Mouse (Mus musculus) kidney, postnatal 10 days (tissue): Measurements from ENCODE around the gene Spint2.
"Not testable (repeated sequence)": the region's sequence is repeated elsewhere in the genome, so short reads cannot be mapped to it uniquely, and the experiment has no call there.

ENCODE experiments used
- DNase-seq: peaks from one replicate; pipeline ENCODE4 v3.0.0; 2021; ENCODE audit warnings: mixed read lengths

Gene Spint2

DNA sequence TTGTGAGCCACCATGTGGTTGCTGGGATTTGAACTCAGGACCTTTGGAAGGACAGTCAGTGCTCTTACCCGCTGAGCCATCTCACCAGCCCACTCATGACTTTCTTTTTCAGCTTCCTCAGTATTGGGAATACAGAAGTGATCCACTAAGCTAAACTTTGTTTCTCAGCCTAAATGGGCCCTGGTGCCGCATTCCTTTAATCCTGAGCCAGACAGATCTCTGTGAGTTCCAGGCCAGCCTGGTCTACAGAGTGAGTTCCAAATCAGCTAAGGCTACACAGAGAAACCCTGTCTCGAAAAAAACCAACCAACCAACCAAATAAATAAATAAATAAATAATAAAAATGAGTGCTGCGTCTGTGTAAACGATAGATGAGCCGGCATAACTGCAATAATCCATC lies 44.1 kb downstream of the Spint2 start:
- DNase-seq: not testable (repeated sequence)

DNA sequence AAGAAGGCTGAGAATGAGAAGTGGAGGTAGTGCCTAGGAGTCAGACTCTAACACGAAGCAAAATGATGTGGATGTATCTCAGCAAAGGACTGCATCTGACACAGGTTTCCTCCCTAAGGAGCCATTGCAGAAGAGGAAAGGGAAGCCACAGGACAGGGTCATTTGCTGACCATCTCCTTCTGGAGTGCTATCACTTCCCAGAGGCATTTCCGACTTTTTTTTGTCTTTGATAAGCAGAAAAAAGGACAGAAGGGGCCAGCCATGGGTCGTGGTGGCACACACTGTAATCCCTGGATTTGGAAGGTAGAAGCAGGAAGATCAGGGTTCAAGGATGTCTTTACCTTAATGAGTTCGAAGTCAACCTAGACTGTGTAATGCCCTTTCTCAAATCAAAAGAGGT lies 45.1 kb downstream of the Spint2 start:
- DNase-seq: no peak

DNA sequence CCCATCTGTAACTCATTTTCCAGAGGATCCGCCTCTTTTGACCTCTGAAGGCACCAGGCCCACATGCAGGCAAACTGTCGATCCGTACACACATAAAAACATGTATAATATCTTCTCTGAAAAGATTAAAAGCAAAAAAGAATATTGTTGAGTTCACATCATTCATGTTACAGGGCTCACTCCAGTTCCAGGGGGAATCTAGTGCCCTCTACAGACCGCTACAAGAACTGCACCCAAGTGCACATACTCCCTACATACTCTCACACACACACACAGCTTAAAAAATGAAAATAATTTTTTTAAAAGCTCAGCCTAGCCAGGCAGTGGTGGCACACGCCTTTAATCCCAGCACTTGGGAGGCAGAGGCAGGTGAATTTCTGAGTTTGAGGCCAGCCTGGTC lies 47.1 kb downstream of the Spint2 start:
- DNase-seq: no peak

DNA sequence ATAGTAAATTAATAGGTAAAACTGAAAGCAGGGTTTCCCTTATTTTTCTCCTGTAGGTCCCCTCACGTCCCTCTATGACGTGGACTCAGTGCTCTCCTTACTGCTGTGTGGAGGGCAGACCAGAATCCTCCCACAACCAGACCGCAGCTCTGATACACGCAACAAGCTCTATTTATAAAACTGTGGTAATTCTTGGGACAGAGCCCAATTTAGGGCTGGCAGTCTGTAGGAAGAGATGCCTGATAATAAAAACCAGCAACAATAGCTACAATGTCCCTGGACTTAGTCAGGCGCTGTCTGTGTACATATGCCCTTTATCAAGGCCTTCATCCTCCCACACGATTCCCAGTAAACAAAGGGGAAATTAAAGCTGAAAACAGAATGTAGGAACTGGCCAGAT lies 48.0 kb downstream of the Spint2 start:
- no peak for DNase-seq

DNA sequence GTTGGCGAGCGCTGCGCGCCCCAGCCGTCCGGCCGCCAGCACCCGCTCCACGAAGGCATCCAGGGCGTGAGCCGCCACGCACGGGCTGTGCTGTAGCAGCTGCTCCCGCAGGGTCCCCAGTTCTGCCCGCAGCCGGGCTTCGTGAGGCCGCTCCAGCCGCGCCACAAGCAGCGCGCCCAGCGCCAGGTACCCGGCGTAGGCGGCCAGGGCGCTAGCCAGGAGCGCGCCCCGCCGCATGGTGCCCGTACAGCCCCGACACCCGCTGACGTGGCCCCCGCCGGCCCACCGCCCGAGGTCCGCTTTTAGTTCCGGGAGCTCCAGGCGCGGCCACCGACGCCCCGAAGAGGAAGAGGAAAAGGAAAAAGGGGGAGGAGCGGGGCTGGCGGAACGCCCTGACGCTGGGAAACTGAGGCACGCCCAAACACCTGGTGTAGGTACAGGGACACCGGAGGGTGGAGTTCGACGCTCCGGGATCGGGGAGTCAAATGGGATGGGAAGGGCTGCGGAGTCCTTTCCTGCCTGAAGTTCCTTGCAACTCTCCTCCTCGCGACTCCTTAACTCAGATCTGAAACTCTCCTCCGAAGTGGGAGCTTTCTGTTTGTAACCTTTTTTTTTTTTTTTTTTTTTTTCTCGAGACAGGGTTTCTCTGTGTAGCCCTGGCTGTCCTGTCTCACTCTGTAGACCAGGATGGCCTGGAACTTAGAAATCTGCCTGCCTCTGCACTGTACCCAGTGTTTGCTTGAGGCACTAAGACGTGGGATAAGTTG lies 49.3 kb downstream of the Spint2 start, which contains the start of gene Kcnk6:
TSS of gene Kcnk6 (minus strand) at position 269 of the 767 bp plus-strand sequence.
- DNase-seq: peak; percentile 72

DNA sequence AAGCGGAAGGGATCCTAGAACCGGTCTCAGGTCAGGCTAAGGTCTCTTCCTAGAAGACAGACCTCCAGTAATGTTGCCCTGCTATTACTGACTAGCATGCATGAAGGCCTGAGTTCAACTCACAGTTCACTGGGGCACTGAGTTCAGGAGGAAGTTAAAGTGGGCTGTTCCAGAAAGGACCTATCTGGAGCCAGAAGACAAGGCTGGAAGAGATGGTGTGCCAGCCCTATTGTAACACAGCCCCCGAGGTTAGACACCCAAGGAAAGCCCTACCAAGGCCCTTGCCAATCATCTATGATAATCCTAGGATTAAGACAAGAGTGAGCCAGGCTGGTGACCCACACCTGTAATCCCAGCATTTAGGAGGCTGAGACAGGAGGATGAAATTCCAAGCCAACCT lies 50.2 kb downstream of the Spint2 start:
- DNase-seq: no peak

DNA sequence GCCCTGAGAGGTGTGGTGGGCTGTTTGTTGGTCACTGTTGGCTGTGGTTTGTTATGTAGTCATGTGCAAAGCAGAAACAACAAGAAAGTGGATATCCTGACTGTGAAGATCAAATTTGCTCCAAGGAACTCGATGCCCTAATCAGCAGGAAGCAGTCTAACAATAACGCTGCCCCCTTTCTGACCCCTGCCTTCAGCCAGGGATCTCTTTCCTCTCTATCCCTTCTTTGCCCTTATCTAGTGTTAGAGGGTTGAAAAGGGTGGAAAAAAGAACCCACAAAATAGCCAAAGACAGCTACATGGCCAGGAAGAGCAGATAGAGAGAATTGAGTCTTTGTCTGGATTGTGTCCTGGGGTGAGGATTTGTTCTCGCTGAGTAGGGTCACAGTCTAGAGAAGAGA lies 51.2 kb downstream of the Spint2 start:
- DNase-seq: no peak

DNA sequence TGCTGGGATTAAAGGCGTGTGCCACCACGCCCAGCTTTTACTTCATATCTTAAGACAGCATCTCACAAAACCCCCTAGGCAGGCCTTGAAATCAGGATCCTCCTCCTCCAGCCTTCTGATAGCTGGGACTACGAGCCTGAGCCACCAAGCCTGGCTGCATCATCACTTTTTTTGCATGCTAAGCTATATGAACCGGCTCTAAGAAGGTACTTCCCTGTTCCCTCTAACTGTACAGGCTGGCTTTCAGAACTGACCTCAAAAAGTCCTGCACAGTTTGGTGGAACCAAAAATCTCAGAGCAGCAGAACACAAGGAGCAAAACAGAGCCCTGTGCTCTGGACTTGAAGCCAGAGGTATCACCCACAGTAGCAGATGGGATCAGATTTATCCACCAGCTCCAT lies 53.5 kb downstream of the Spint2 start:
- DNase-seq: no peak

DNA sequence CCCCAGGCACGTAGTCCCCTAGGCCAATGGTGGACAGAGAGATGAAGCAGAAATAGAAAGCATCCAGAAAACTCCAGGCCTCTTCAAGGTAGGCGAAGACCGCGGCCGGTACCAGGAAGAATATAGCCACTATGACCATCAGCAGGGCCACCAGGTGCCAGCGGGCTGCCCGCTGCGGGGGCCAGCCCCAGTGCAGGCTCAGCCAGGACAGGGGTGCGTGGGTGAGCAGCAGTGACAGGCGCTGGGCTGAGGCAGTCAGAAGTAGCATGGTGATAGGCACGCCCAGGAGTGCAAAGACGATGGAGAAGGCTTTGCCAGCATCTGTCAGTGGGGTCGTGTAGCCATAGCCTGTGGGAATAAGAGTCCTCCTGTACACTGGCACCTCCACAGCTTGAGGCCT lies 56.2 kb downstream of the Spint2 start:
- DNase-seq: no peak

DNA sequence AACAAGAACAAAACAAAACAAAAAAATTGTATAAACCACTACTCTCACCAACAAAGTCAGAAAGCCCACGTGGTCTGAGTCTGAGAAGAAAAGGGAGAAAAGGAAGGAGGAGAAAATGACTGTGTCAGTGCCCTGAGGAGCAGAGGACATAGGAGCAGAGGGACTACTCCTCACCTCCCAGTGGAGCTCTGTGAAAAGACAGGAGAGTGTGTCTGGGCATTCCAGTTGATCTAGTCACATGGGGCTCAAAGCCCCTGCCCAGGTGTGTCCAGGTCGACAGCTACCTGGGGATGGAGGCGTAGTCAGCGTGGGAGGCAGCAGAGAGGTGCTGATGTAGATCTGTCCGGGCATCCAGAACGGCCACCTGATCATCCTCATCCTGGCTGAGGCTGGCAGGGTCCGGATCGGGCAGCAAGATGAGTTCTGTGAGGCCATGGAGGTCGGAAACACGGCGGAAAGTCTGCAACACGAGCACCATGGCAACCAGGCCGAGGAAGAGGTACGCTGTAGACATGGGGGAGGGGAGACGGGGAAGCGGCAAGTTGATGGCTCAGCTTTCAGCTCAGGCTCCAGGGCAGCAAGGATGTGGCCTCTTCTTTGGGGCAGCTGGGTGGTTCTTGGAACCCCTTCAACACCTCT lies 56.8 kb downstream of the Spint2 start:
- no peak for DNase-seq

DNA sequence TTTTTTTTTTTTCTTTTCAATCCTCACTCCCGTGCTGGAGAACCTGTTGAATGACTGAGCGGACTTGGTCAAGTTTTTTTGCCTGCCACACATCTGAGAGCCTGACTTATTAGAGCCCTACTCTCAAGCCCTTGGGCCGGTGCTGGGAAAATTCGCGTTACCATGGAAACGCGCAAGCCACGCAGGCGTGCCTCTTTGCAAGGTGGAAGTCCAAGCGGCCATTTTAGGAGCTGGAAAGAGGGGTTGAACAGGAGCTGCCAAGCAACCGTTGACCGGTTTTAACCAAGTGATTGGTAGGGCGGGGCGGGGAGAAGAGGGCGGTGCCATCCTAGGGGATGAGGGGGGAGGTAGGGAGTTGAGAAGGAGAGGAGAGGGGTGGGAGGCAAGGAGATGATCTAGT lies 66.9 kb downstream of the Spint2 start:
- DNase-seq: no peak

DNA sequence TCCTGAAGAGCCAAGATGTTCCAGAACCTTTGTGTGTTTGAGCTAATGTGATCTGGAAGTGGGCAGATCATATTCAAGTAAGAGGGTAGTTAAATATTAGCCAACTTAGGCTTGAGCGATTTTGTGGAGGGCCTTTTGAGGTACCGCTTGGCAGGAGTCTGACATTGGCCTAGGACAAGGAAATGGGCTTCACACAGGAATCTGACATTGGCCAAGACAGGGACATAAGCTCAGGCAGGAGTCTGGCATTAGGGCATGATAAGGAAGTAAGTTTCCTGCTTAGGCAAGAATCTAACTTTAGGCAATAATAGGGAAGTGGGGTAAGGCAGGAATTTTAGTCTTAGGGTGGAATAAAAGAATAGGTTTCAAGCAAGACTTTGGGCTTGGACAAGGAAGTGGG lies 67.5 kb downstream of the Spint2 start:
- DNase-seq: no peak

DNA sequence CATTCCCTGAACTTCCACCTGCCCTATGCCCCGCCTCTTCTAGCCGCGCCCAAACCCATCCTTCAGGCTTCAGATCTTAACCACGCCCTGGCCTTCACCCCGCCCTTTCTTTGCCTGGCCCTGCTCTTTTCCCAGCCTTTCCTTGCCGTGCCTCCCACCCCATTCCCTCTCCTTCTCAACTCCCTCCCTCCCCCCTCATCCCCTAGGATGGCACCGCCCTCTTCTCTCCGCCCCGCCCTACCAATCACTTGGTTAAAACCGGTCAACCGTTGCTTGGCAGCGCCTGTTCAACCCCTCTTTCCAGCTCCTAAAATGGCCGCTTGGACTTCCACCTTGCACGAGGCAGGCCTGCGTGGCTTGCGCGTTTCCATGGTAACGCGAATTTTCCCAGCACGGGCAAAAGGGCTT lies 68.0 kb downstream of the Spint2 start, which contains the start of gene Catsperg1:
TSS of gene Catsperg1 (minus strand) at position 361 of the 408 bp plus-strand sequence.
- DNase-seq: peak; percentile 30

DNA sequence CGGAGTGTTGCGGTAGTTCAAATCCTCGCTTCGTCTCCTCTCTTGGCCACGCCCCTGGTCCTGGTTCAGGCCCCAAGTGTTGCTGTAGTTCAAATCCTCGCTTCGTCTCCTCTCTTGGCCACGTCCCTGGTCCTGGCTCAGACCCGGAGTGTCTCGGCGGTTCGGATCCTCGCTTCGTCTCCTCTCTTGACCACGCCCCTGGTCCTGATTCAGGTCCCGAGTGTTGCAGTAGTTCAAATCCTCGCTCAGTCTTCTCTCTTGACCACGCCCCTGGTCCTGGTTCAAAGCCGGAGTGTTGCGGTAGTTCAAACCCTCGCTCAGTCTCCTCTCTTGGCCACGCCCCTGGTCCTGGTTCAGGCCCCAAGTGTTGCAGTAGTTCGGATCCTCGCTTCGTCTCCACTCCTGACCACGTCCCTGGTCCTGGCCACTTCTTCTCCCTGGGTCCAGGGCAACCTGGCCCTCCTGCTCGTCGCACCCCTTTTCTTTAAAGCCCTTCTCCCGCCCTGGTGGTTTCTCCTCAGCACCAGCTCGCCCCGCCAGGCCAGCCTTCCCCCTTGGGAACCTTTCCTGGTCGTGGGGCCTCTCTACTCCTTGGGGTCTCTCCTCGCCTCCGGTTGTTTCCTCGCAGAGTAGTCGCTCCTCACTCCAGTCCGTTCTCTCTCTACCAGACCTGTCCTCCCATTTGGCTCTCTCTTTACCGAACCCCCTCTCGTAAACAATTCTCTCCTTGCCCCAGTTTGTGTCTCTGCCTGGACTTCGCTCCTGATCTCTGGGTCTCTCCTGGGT lies 68.7 kb downstream of the Spint2 start:
- not testable (repeated sequence) for DNase-seq

DNA sequence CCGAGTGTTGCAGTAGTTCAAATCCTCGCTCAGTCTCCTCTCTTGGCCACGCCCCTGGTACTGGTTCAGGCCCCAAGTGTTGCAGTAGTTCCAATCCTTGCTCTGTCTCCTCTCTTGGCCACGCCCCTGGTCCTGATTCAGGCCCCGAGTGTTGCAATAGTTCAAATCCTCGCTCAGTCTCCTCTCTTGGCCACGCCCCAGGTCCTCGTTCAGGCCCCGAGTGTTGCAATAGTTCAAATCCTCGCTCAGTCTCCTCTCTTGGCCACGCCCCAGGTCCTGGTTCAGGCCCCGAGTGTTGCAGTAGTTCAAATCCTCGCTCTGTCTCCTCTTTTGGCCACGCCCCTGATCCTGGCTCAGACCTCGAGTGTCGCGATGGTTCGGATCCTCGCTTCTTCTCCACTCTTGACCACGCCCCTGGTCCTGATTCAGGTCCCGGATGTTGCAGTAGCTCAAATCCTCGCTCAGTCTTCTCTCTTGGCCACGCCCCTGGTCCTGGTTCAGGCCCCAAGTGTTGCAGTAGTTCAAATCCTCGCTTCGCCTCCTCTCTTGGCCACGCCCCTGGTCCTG lies 69.4 kb downstream of the Spint2 start:
- peak; percentile 29 for DNase-seq

DNA sequence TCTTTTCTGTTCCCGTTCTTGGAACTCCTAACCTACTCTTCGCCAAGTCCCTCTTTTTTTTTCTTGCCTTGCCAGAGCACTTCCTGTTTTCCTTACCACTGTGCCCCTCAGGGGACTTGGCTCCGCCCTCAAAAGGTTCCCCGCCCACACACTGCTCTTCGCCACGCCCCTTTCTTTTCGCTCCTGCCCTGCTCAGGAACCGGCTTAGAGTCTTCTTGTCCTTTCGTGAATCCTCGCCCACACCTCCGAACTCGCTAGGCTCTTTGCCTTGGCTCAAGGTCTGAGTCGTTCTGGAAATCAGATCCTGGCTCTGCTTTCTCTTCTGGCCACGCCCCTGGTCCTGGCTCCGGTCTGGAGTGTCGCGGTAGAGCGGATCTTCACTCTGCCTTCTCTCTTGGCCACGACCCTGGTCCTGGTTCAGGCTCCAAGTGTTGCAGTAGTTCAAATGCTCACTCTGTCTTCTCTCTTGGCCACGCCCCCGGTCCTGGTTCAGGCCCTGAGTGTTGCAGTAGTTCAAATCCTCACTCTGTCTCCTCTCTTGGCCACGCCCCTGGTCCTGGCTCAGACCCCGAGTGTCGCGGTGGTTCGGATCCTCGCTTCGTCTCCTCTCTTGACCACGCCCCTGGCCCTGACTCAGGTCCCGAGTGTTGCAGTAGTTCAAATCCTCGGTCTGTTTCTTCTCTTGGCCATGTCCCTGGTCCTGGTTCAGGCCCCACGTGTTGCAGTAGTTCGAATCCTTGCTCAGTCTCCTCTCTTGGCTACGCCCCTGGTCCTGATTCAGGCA lies 70.1 kb downstream of the Spint2 start:
- DNase-seq: peak; percentile 89

DNA sequence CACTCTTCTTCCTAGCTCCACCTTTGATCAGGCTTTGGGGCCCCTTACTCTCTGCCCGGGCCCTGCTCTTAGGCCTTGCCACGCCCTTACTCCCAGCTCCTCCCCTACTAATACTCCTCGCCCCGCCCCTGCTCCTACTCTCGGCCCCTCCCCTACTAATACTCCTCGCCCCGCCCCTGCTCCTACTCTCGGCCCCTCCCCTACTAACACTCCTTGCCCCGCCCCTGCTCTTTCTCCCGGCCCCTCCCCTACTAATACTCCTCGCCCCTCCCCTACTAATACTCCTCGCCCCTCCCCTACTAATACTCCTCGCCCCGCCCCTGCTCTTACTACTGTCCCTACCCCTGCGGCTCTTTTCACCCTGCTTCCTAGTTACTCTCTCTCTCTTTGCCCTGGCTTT lies 70.7 kb downstream of the Spint2 start:
- DNase-seq: peak; percentile 67
